Mouse (Mus musculus): ENCODE data around the gene Phyhd1. TPM values are rescaled to one million over a fixed set of nuclear protein-coding genes. Genes with fewer than 3 reads are reported as not detected.

Phyhd1 gene
- polyA plus RNA-seq, 1 experiment from 2014 or later, result 7.7 TPM

- WGBS, result 86% methylated on average over 7 of the region's 7 CpGs
- no peak overlapping the region for H3K4me2 ChIP-seq (replicated peaks)
- H3K27me3 ChIP-seq, result no peaks in the 10 kb centered on the region
- peaks cover 88% of the 10 kb centered on the region for H3K36me3 ChIP-seq
- no peaks in the 10 kb centered on the region for H3K9me3 ChIP-seq
- peaks cover 15% of the 10 kb centered on the region for H3K4me1 ChIP-seq (replicated peaks)
- H3K4me3 ChIP-seq (replicated peaks), result no peak overlapping the region
- no peak for ATAC-seq
- H3K27ac ChIP-seq, result no peak overlapping the region
- no peak overlapping the region for H3K9ac ChIP-seq (replicated peaks)
Measured at GRCm38 (mm10) chr2:30244595-30245178, 21.3 kb upstream of the Phyhd1 start.

- 94% methylated on average over 5 of the region's 5 CpGs for WGBS
- Histone ChIP-seq H3K9me3 (no peaks in the 10 kb centered on the region), H3K4me3 (replicated peaks) (no peak overlapping the region), H3K36me3 (peaks cover 90% of the 10 kb centered on the region), H3K27me3 (no peaks in the 10 kb centered on the region), H3K27ac (no peak overlapping the region), H3K4me1 (replicated peaks) (peaks cover 13% of the 10 kb centered on the region), H3K4me2 (replicated peaks) (no peak overlapping the region), H3K9ac (replicated peaks) (no peak overlapping the region)
- no peak for ATAC-seq
Measured at GRCm38 (mm10) chr2:30247036-30247435, 19.0 kb upstream of the Phyhd1 start.

DNA sequence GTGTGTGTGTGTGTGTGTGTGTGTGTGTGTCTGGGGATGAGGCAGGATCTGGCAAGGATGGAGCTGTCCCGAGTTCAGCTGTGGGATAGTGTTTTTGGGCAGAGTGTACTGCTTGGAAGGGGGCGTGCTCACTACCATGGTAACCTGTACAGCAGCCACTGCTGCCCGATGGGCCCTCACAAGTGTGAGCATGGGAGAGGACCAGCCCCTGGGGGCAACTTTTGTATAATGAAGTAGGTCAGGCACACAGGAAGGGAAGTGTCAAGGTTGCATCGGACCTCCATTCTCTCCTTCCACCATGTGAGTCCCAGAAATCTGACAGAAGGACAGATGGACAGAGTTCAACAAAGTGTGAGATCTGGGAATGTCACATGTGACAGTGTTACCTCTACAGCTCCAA is 18.3 kb upstream of the Phyhd1 start:
- Histone ChIP-seq H3K4me1 (replicated peaks) (peaks cover 9% of the 10 kb centered on the region), H3K27ac (no peak overlapping the region), H3K36me3 (peaks cover 90% of the 10 kb centered on the region), H3K4me2 (replicated peaks) (no peak overlapping the region), H3K27me3 (no peaks in the 10 kb centered on the region), H3K9me3 (no peaks in the 10 kb centered on the region), H3K4me3 (replicated peaks) (no peak overlapping the region), H3K9ac (replicated peaks) (no peak overlapping the region)
- WGBS, result 72% methylated on average over 4 of the region's 4 CpGs
- ATAC-seq, result no peak

DNA sequence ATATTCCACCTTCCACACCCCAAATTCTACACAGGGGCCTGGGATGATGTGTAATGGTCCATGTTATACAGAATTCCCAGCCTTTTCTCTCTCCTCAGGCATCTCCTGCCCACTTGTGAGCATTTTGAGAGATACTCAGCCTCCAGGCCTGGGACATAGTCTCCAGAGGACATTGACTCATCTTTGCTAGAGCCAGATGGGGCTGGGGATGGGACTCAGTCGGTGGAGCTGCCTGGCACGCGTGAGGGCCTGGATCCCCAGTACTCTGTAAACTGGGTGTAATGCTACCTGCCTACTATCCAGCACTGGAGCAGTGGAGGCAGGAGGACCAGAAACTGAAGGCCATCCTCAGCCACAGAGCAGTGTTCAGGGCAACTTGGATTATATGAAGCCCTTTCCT is 16.8 kb upstream of the Phyhd1 start:
- Histone ChIP-seq H3K9me3 (no peaks in the 10 kb centered on the region), H3K4me2 (replicated peaks) (no peak overlapping the region), H3K4me3 (replicated peaks) (no peak overlapping the region), H3K36me3 (peaks cover 89% of the 10 kb centered on the region), H3K4me1 (replicated peaks) (peaks cover 8% of the 10 kb centered on the region; the same call in 1 of the 2 replicates), H3K9ac (replicated peaks) (no peak overlapping the region), H3K27me3 (no peaks in the 10 kb centered on the region), H3K27ac (no peak overlapping the region)
- 96% methylated on average over 3 of the region's 3 CpGs for WGBS
- ATAC-seq, result no peak

DNA sequence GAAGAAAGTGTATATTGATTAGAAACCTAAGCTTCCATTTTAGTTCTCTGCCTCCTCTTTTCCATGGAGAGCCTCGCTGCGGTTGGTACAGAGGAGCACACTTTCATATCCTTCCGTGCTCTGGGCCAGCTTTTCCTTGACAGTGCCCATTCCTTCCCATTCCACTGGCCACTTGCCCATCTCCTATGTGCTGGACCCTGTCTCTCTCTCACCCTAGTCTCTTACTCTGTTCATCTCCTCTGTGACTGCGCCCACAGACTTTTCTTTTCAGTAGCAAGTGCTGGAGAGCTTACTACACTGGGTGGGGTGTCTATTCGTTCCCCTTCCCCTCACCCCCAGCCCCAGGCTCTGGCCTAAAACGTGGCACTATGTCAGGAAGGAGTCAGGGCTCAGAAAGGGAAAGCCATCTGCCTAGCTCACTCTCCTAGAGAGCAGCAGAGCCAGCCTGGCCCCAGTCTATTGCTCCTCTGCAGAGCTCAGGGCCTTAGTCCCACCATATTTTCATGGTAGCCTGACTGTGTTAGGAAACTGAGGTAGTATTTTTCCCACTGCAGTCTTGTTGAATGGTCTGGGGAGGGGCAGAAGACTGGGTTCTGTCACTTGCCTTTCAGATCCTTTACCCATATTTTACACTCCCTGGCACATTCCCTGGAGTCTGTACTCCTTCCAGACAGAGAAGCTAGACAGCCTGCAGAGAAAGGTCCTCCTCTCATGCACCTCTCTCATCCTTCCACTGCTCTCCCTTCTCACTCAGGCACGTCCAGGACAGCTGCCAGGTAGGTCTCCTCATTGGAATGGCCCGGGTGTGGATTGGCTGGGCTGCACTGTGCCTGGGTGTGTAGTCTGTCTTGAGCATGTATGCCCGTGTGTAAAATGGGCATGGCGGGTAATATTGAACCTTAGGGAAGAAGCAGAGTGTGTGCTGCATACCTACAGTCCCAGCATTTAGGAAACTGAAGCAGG is 15.6 kb upstream of the Phyhd1 start:
- Histone ChIP-seq H3K27ac (no peak overlapping the region), H3K27me3 (no peaks in the 10 kb centered on the region), H3K4me3 (replicated peaks) (no peak overlapping the region), H3K9me3 (no peaks in the 10 kb centered on the region), H3K4me1 (replicated peaks) (peaks cover 6% of the 10 kb centered on the region; the same call in 1 of the 2 replicates), H3K9ac (replicated peaks) (no peak overlapping the region), H3K4me2 (replicated peaks) (no peak overlapping the region), H3K36me3 (peaks cover 89% of the 10 kb centered on the region)
- no peak for ATAC-seq
- WGBS, result 90% methylated on average over 10 of the region's 10 CpGs

DNA sequence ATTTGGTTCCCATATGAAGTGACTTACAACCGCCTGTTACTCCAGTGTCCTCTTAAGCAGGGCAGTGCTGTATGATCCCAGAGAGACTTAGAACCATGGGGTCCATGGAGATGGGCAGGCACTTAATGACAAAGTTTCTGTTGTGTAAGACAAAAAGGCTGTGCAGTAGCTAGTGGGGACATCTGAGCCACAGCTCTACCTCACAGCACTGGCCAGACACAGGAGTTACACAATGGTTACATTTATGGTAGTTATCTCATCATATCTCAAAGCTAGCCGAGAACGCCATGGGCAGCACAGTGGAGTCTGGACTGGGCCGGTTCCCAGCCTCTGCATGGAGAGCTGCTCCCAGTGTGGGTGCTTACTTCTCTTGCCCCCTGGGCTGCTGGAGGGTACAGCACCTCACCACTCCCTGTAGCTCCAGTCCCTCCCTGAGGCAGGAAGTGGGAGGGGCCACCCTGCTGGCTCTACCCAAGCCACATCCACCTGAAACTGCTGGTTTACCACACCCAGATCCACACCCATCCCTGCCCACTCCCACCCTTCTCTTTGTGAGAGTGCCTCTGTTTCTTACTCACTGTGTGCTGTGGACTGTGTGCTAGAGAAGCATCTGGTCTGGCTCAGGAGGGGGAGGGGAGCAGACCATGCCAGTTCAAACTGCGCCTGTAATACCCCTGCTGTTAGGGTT is 14.4 kb upstream of the Phyhd1 start:
- Histone ChIP-seq H3K9me3 (no peaks in the 10 kb centered on the region), H3K4me3 (replicated peaks) (no peak overlapping the region), H3K27me3 (no peaks in the 10 kb centered on the region), H3K36me3 (peaks cover 89% of the 10 kb centered on the region), H3K4me2 (replicated peaks) (no peak overlapping the region), H3K4me1 (replicated peaks) (peaks cover 6% of the 10 kb centered on the region; the same call in 1 of the 2 replicates), H3K27ac (no peak overlapping the region), H3K9ac (replicated peaks) (no peak overlapping the region)
- WGBS, result 90% methylated on average over 5 of the region's 5 CpGs
- ATAC-seq, result no peak

- Histone ChIP-seq H3K4me3 (replicated peaks) (no peak overlapping the region), H3K27me3 (no peaks in the 10 kb centered on the region), H3K9ac (replicated peaks) (no peak overlapping the region), H3K4me1 (replicated peaks) (peaks cover 6% of the 10 kb centered on the region; the same call in 1 of the 2 replicates), H3K9me3 (no peaks in the 10 kb centered on the region), H3K27ac (no peak overlapping the region), H3K36me3 (peaks cover 95% of the 10 kb centered on the region), H3K4me2 (replicated peaks) (no peak overlapping the region)
- WGBS, result 80% methylated on average over 3 of the region's 3 CpGs
- ATAC-seq, result no peak
Measured at GRCm38 (mm10) chr2:30252521-30252920, 13.5 kb upstream of the Phyhd1 start.

DNA sequence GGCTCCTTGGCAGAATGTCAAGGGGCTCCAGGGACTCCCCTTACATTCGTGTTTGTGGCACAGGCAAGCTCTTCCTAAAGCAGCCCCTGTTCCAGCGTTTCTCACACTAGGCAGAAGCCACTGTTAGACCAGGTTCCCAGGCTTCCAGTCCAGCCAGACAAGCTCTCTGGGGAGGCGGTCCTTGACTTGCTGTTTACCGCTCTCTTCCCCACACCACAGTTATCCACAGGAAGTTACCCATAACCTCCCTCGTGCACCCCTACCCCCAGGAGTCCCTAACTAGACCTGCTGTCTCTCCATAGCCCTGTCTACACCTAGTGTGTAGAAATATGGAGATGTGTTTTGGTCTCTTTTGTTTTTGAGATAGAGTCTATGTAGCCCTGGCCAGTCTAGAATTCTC is 12.2 kb upstream of the Phyhd1 start:
- H3K27me3 ChIP-seq, result no peaks in the 10 kb centered on the region
- no peak overlapping the region for H3K4me3 ChIP-seq (replicated peaks)
- 90% methylated on average over 5 of the region's 5 CpGs for WGBS
- peaks cover 6% of the 10 kb centered on the region; the same call in 1 of the 2 replicates for H3K4me1 ChIP-seq (replicated peaks)
- no peak overlapping the region for H3K9ac ChIP-seq (replicated peaks)
- no peaks in the 10 kb centered on the region for H3K9me3 ChIP-seq
- H3K4me2 ChIP-seq (replicated peaks), result no peak overlapping the region
- H3K27ac ChIP-seq, result no peak overlapping the region
- H3K36me3 ChIP-seq, result peaks cover 95% of the 10 kb centered on the region
- ATAC-seq, result no peak

- no peak overlapping the region for H3K27ac ChIP-seq
- H3K36me3 ChIP-seq, result peaks cover 94% of the 10 kb centered on the region
- H3K4me2 ChIP-seq (replicated peaks), result no peak overlapping the region
- H3K9me3 ChIP-seq, result no peaks in the 10 kb centered on the region
- no peak for ATAC-seq
- peaks cover 10% of the 10 kb centered on the region; the same call in 1 of the 2 replicates for H3K4me1 ChIP-seq (replicated peaks)
- WGBS, result 97% methylated on average over 42 of the region's 42 CpGs
- no peaks in the 10 kb centered on the region for H3K27me3 ChIP-seq
- no peak overlapping the region for H3K4me3 ChIP-seq (replicated peaks)
- no peak overlapping the region for H3K9ac ChIP-seq (replicated peaks)
Measured at GRCm38 (mm10) chr2:30255631-30256395, 10.2 kb upstream of the Phyhd1 start.

DNA sequence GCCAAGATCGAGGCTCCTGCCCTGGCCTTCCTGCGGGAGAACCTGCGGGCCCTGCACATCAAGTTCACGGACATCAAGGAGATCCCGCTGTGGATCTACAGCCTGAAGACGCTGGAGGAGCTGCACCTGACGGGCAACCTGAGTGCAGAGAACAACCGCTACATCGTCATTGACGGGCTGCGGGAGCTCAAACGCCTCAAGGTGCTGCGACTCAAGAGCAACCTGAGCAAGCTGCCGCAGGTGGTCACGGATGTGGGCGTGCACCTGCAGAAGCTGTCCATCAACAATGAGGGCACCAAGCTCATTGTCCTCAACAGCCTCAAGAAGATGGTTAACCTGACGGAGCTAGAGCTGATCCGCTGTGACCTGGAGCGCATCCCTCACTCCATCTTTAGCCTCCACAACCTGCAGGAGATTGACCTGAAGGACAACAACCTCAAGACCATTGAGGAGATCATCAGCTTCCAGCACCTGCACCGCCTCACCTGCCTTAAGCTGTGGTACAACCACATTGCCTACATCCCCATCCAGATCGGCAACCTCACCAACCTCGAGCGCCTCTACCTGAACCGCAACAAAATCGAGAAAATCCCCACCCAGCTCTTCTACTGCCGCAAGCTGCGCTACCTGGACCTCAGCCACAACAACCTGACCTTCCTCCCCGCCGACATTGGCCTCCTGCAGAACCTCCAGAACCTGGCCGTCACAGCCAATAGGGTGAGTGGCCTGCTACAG is 9.2 kb upstream of the Phyhd1 start:
- peaks cover 7% of the 10 kb centered on the region for H3K4me1 ChIP-seq (replicated peaks)
- H3K4me2 ChIP-seq (replicated peaks), result no peak overlapping the region
- H3K4me3 ChIP-seq (replicated peaks), result no peak overlapping the region
- WGBS, result 97% methylated on average over 30 of the region's 30 CpGs
- no peak overlapping the region for H3K27ac ChIP-seq
- no peaks in the 10 kb centered on the region for H3K27me3 ChIP-seq
- H3K36me3 ChIP-seq, result peaks cover 96% of the 10 kb centered on the region
- no peak overlapping the region for H3K9ac ChIP-seq (replicated peaks)
- no peak for ATAC-seq
- H3K9me3 ChIP-seq, result no peaks in the 10 kb centered on the region
